Mouse (Mus musculus): ENCODE data around the gene Ugt1a7c. TPM values are rescaled to one million over a fixed set of nuclear protein-coding genes. Genes with fewer than 3 reads are reported as not detected.
"Not testable (repeated sequence)": the region's sequence is repeated elsewhere in the genome, so short reads cannot be mapped to it uniquely, and the experiment has no call there.

Gene Ugt1a7c
- total and polyA plus RNA-seq, 2 experiments from 2014 or later = 0.99 to 1.8 TPM

DNA sequence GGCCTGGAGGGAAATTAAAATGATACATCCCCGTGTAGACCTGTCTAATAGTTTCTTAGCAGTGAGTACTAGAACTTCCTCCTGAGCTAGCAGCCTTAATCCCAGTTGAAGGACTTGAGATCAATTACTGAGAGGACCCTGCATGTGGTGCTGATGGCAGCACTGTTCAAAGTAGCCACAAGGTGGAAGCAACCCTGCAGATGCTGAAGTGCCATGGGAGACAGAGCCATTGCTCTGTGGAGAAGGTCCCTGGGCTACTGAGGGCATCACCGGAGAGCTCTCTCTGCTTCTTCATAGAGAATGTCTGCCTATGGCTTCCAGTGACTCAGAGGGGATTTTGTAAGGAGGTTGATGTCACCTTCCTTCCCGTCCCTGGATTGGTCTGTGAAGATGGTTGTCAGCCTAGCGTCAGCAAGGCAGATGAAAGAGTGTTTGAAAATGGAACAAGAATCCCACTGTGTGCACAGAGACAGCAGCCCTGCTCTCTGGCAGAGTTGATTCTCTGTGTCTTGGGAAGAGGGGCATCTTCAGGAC lies 31.0 kb downstream of the Ugt1a7c start:
- TF ChIP-seq CTCF (IDR thresholded peaks at IDR 0.05; ENCODE audit: low read depth) = peak; percentile 13; the same call in 1 of the 2 replicates
- not testable (repeated sequence) for H3K36me3 ChIP-seq (replicated peaks; ENCODE audit: control insufficient read depth, insufficient read depth, low read length); H3K27me3 ChIP-seq (ENCODE audit: control insufficient read depth, insufficient read depth, low read length); H3K9me3 ChIP-seq (replicated peaks; ENCODE audit: control insufficient read depth, low read length); H3K27ac ChIP-seq (ENCODE audit: low read depth); H3K9ac ChIP-seq (replicated peaks; ENCODE audit: low read depth, low read length); DNase-seq (ENCODE audit: low spot score); H3K4me2 ChIP-seq (ENCODE audit: low read depth, low read length); ATAC-seq (ENCODE audit: insufficient read depth, low read depth); H3K4me1 ChIP-seq (ENCODE audit: control insufficient read depth, insufficient read depth); H3K4me3 ChIP-seq (ENCODE audit: low read depth, low read length)
- WGBS = 61% methylated on average over 2 of the region's 4 CpGs

DNA sequence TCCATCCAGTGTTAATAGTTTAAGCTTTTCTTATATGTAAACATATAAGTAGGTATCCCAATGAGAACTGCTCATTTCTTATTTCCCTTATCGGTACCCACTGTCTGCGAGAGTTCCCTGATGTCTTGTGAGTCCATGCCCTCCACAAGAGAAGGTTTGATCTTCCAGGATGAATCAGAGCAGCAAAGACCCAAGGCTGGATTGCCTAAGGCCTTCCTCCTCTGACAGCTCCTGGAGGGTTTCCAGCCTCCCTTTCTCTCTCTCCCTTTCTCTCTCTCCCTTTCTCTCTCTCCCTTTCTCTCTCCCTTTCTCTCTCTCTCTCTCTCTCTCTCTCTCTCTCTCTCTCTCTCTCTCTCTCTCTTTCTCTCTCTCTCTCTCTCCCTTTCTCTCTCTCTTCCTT lies 34.2 kb downstream of the Ugt1a7c start:
- not testable (repeated sequence) for DNase-seq (ENCODE audit: low spot score); H3K4me2 ChIP-seq (ENCODE audit: low read depth, low read length); H3K4me3 ChIP-seq (ENCODE audit: low read depth, low read length); H3K9me3 ChIP-seq (replicated peaks; ENCODE audit: control insufficient read depth, low read length); H3K36me3 ChIP-seq (replicated peaks; ENCODE audit: control insufficient read depth, insufficient read depth, low read length); ATAC-seq (ENCODE audit: insufficient read depth, low read depth); H3K27ac ChIP-seq (ENCODE audit: low read depth); H3K9ac ChIP-seq (replicated peaks; ENCODE audit: low read depth, low read length); H3K4me1 ChIP-seq (ENCODE audit: control insufficient read depth, insufficient read depth); H3K27me3 ChIP-seq (ENCODE audit: control insufficient read depth, insufficient read depth, low read length)
- 81% methylated on average over 2 of the region's 2 CpGs for WGBS

DNA sequence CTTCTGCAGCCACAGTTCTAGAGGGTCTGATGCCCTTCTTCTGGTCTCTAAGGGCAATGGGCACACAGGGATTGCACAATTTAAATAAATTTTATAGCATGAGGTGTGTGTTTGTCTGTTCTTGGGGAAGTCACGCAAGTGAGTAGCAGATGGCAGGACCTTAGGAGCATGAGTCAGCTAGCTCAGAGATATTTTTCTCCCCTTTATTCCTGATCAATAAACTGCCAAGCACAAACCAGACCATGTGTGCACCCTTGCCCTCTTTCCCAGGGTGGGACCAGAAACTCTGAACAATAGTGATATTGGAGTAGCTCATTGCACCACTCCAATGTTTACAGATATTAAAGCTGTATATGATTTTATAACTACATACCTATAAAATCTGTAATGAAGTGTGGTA lies 35.4 kb downstream of the Ugt1a7c start:
- not testable (repeated sequence) for H3K9ac ChIP-seq (replicated peaks; ENCODE audit: low read depth, low read length); H3K4me2 ChIP-seq (ENCODE audit: low read depth, low read length); H3K27ac ChIP-seq (ENCODE audit: low read depth); ATAC-seq (ENCODE audit: insufficient read depth, low read depth); H3K36me3 ChIP-seq (replicated peaks; ENCODE audit: control insufficient read depth, insufficient read depth, low read length); H3K9me3 ChIP-seq (replicated peaks; ENCODE audit: control insufficient read depth, low read length); DNase-seq (ENCODE audit: low spot score); H3K4me3 ChIP-seq (ENCODE audit: low read depth, low read length); H3K4me1 ChIP-seq (ENCODE audit: control insufficient read depth, insufficient read depth); H3K27me3 ChIP-seq (ENCODE audit: control insufficient read depth, insufficient read depth, low read length)
- WGBS = 71% methylated on average over 1 of the region's 1 CpGs

DNA sequence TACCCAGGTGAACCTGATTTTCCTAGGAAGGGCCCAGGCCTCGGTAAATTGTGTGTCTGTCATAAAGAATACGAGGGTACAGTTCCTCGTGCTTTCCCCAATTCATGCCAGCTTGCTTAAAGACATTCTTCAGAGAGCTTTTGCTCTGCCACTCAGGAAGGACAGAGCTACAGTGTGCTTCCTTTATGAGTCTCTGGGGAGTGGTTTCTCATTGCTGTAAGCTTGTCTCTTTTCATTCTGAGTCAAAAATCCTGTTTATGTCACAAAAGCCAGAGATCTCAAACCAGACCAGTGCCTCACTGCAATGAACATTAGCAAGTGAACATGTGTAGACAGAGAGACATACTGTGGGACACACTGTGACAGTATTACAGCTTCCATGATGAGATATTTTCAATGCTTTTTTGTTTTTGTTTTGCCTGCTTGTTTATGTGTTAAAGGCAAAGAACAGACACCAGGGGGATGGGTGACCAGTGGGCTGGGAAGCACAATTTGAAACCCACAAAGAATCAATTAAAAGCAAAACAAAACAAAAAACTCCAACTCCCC lies 39.1 kb downstream of the Ugt1a7c start:
- Histone ChIP-seq H3K27ac (ENCODE audit: low read depth) (no peak overlapping the region), H3K27me3 (ENCODE audit: control insufficient read depth, insufficient read depth, low read length) (no peaks in the 10 kb centered on the region), H3K4me2 (ENCODE audit: low read depth, low read length) (no peak overlapping the region), H3K36me3 (replicated peaks; ENCODE audit: control insufficient read depth, insufficient read depth, low read length) (no peaks in the 10 kb centered on the region), H3K4me1 (ENCODE audit: control insufficient read depth, insufficient read depth) (no peaks in the 10 kb centered on the region), H3K9me3 (replicated peaks; ENCODE audit: control insufficient read depth, low read length) (no peaks in the 10 kb centered on the region), H3K9ac (replicated peaks; ENCODE audit: low read depth, low read length) (no peak overlapping the region), H3K4me3 (ENCODE audit: low read depth, low read length) (no peak overlapping the region)
- WGBS = 50% methylated on average over 3 of the region's 3 CpGs
- DNase-seq (ENCODE audit: low spot score) = no peak
- no peak for TF ChIP-seq EP300 (IDR thresholded peaks at IDR 0.05; ENCODE audit: low read depth)
- ATAC-seq (ENCODE audit: insufficient read depth, low read depth) = no peak

DNA sequence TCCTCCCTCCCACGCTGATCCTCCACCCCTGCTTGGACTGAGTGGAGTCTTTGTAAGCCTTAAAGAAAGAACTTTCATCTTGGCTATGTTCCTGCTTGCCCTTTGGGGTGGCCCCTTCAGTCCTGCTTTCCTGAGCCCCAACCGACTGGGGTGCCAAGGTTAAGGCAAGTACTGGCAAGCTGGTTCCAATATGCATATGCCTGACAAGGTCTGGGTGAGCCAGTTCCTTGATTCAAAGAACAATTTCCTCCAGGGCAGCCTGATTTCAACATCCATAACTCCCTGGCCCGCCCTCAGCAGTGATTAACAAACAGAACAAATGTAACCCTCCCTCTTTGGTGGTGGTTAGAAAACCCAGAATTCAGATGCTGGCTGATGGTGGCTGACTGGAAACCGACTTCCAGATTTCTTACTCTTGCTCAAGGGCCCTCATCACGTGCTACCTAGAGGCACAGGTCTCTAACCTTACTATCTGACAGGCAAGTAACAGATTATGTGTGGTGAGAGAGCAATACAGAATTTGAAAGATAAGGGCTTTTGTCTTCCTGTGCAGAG lies 39.7 kb downstream of the Ugt1a7c start, which contains the start of gene Ugt1a6a:
Gene Ugt1a6a, plus strand, starts transcription at position 353 of the 555 bp plus-strand sequence.
- H3K36me3 ChIP-seq (replicated peaks; ENCODE audit: control insufficient read depth, insufficient read depth, low read length); H3K4me2 ChIP-seq (ENCODE audit: low read depth, low read length); DNase-seq (ENCODE audit: low spot score); H3K4me3 ChIP-seq (ENCODE audit: low read depth, low read length); ATAC-seq (ENCODE audit: insufficient read depth, low read depth); H3K27ac ChIP-seq (ENCODE audit: low read depth); H3K9me3 ChIP-seq (replicated peaks; ENCODE audit: control insufficient read depth, low read length); H3K27me3 ChIP-seq (ENCODE audit: control insufficient read depth, insufficient read depth, low read length); H3K4me1 ChIP-seq (ENCODE audit: control insufficient read depth, insufficient read depth); H3K9ac ChIP-seq (replicated peaks; ENCODE audit: low read depth, low read length): not testable (repeated sequence)
- 34% methylated on average over 5 of the region's 5 CpGs for WGBS

DNA sequence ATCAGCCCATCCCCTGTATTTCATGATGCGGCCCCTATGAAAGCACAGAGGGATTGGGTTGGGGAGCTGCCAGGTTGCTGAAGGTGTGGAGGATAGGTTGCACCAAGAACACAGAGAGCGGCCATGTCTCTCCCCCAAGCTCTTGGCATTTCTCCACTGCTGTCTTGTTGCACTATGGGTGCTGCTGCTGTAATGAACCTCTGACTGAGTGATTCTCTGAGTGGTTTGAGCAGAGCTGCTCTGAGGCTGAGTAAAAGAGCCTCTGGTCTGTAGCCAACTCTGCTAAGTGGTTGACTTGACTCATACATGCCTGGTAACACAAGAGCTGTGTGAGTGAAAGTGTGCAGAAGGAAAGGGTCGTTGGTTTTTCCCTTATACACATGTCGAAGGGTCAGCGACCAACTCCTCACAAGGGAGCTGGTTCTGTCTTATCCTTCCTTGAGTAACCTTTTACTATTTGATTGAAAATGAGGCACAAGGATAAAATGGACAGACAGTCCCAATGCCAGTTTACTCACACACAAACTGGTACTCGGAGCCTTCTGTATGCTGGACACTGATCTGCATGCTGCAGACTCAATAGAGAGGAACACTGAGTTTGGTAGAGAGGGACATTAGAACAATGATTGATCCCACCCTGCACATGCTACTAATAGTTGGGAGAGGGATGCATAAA lies 40.5 kb downstream of the Ugt1a7c start:
- H3K27ac ChIP-seq (ENCODE audit: low read depth); H3K4me1 ChIP-seq (ENCODE audit: control insufficient read depth, insufficient read depth); H3K4me3 ChIP-seq (ENCODE audit: low read depth, low read length); H3K27me3 ChIP-seq (ENCODE audit: control insufficient read depth, insufficient read depth, low read length); H3K9ac ChIP-seq (replicated peaks; ENCODE audit: low read depth, low read length); H3K4me2 ChIP-seq (ENCODE audit: low read depth, low read length); DNase-seq (ENCODE audit: low spot score); H3K9me3 ChIP-seq (replicated peaks; ENCODE audit: control insufficient read depth, low read length); H3K36me3 ChIP-seq (replicated peaks; ENCODE audit: control insufficient read depth, insufficient read depth, low read length): not testable (repeated sequence)
- peak; percentile 24; the same call in 1 of the 2 replicates for ATAC-seq (ENCODE audit: insufficient read depth, low read depth)
- WGBS = 62% methylated on average over 5 of the region's 6 CpGs
